Mouse (Mus musculus) olfactory bulb, adult 2 months (tissue): Measurements from ENCODE around the gene Gypa.

Experiments
- CTCF ChIP-seq: fragments of 200-500 bp; IDR thresholded peaks from 2 replicates; pipeline ENCODE4 v1.5.1; 2012; ENCODE audit warnings: low read depth, mild to moderate bottlenecking, low read length, moderate library complexity; ENCODE audit not compliant: insufficient read depth
- POLR2A ChIP-seq: fragments of 200-500 bp; IDR thresholded peaks from 2 replicates; pipeline ENCODE4 v1.6.1; 2012; ENCODE audit warnings: mild to moderate bottlenecking, low read depth, low read length, moderate library complexity; ENCODE audit not compliant: insufficient read depth

DNA sequence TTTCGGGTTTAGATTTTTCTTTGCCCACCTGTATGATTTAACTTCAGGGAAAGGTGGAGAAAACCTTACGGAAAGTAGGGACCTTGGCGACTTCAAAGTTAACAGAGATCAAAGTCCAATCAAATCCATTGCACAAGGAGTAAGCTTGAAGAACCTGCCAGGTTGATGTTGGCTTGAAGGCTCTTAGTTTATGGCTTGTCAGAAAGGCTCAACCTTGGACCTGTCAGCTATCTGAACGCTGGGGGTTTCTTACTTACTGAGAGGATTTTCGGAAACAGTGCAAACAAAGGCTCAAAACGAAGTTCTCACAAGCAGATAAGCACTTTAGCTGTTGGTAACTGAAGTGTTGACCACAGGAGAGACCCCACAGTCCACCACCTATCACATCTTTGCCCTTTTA is 11.4 kb upstream of the Gypa start:
- no peak for TF ChIP-seq POLR2A
- TF ChIP-seq CTCF = no peak
